Mouse (Mus musculus): ENCODE measurements around the gene Ppwd1. TPM values are rescaled to one million over a fixed set of nuclear protein-coding genes. Genes with fewer than 3 reads are reported as not detected.
A peak's percentile ranks its signal among the peaks of the same experiment; 100 is the strongest.
"Not testable (repeated sequence)": the region's sequence is repeated elsewhere in the genome, so short reads cannot be mapped to it uniquely, and the experiment has no call there.

Ppwd1 gene
- total RNA-seq (2021) = 10 to 100 TPM; 10.2 to 11.6 TPM

DNA sequence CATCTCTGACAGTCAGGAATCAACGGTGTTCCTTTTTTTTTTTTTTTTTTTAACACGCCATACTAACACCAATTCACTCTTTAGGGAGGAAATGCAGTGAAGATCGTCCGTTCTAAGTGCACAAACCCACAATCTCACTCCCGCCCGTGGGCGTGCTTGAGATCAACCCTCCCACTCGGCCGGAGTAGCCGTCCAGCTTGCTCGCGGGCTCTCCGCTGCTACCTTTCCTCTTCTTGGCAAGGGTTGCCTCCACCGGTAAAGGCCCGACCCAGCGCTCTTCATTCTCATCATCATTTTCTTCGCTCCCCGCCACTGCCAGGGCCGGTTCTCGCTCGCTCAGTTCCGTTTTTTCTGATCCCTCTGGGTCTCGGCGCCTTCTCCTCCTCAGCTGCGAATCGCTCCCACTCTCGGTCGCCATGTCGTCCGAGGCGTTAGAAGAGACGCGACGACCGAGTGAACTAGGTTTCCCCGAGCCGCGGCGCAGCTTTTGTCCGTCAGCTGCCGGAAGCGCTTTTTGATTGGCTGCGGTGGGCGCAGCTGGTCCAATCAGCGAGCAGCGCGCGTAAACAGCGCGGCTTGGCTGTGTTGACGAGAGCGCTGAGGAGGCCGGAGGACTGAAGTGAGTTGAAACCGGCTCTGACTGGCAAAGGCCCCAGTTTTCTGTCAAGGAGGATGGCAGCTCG lies at the start of gene Ppwd1, which contains the start of gene Cenpk:
Gene Ppwd1, minus strand, starts transcription at position 460 of the 683 bp plus-strand sequence.
Gene Cenpk, plus strand, starts transcription at position 228 of the 683 bp plus-strand sequence.
- peak; percentile 97 for DNase-seq

DNA sequence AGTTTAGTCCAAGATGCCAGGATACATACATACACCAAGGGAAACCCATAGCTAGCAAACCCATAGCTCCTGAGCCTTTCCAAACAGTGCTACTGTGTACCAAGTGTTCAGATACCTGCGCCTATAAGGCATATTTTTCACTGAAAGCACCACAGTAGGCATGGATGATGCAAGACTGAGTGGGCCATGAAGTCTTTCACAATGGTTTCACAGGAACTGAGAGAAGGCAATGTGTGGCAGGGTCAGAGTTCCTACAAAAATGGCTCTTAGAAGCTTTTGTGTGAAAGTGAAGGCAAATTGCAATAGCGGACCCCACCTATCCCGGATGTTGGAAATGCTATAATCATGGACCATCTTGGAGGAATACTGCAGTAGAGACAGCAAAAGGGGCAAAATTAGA lies 30.4 kb upstream of the Ppwd1 start:
- DNase-seq = no peak

DNA sequence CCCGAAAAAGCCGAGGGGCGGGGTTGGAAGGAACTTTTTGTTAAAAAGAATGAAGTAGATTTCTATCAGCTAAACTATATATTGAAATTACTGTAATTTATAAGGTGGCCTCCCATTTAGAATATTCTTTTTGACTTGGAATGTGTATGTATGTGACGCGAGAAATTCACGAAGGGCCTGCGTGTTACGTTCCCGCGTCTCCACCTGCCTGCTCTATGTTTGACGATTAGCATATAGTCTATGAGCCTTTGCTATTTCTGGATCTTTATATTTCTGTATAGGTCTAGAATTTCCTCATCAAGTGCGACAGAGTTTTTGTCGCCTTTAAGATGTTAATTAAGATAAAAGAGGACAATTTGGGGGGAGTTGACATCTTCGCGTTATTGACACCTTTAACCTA lies 538 bp upstream of the Ppwd1 start:
- DNase-seq = no peak

DNA sequence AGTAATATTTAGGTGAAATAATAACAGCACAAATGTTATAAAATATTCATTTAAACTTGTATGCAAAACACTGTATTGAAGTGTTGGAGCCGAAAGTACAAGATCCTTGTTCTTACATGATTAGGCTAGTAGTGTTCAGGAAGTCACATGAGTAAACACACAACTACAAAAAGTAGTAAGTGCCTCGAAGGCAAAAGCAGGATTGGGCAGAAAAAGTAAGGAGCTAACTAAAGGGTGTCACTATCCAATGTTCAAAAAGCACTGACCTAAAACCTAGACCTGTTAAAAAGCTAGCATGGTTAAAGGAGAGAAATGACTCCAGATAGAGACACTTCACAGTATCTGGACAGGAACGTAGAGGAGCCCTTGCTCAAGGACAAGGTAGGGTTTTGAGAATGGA lies 1.2 kb downstream of the Ppwd1 start:
- no peak for DNase-seq

DNA sequence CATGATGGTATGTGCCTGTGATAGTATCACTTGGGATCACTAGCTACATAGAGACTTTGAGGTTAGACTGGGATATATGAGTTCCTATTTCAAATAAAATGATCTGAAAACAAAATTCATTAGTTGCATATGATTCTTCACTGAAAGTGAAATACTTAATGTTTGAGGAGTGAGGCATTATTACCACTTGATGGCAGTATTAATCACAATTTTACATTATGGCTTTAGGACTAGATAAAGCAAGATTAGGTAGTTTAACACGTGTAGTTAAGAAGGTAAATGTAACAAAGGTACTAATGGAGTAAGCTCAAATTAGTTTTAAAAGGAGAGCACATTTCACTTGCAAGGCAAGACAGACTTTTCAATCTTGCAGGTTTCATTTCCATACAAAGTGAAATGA lies 24.3 kb downstream of the Ppwd1 start:
- DNase-seq = no peak

DNA sequence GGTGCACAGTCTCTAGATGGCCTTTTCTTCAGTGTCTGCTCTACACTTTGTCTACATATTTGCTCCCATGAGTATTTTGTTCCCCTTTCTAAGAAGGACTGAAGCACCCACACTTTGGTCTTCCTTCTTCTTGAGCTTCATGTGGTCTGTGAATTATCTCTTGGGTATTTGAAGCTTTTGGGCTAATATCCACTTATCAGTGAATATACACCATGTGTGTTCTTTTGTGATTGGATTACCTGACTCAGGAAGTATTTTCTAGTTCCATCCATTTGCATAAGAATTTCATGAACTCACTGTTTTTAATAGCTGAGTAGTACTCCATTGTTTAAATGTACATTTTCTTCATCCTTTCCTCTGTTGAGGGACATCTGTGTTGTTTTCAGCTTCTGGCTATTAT lies 32.8 kb downstream of the Ppwd1 start:
- DNase-seq = not testable (repeated sequence)

DNA sequence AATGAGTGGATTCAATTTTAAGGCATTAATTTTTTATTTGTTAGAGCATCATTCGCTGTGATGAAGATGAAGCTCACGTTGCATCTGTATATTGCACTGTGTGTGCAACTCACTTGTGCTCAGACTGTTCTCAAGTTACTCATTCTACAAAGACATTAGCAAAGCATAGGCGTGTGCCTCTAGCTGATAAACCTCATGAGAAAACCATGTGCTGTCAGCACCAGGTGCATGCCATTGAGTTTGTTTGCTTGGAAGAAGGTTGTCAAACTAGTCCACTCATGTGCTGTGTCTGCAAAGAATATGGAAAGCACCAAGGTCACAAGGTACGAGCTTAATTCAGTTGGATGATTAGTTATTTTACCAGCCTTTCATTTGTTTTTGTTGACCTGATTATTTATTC lies 41.3 kb downstream of the Ppwd1 start:
- no peak for DNase-seq

DNA sequence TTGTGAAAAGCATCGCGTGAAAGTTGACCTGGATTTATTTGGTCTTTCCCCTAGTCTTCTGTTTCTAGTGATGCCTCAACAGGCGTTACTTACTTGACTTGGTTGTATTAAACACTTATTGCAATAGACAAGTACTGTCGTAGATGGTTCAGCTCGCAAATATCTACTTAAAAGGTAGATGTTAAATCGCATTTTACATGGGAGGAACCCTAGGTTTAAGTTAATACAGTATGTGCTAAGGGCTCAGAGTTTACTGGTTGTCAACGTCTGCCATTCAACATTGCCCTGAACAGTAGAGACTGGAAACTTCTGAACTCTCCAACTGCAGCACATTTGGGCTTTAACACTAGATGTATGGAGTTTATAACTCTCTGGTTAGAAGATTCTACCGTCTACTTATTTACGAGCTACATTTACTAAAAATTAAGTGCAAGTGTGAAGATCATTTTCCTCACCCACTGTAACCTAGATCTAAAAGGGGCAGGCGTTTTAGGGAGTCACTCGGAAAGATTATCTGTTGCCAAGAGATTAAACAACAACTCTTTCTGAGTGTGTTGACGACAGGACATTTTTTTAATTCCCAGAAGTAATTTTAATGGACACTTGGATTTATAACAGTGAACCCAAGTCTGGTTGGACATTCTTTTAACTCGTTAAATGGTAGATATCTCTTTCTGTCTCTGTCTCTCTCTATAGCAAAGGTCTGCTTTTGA lies 49.3 kb downstream of the Ppwd1 start:
- DNase-seq = no peak

DNA sequence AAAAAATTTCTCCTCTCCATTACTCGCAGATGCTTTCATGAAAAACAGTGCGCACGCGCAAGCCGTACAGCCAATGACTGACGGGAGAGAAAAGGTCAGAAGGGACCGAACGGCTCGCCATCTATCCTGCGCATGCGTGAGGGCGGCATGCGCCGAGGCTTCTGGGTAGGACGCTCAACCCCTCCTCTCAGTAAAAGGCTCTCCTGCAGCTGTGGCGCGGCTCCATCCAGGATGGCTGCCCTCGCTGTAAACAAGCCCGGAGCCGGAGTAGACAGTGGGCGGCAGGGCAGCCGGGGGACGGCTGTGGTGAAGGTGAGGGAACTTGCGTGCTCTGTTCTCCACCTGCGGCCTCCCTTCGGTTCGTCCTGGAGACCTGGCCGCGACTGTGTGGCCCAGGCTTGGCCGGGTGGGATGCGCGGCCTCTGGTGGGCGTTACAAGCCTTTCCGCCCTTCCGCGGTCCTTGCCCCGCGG lies 50.0 kb downstream of the Ppwd1 start, which contains the start of gene Trim23:
Gene Trim23, plus strand, starts transcription at position 148 of the 472 bp plus-strand sequence.
- peak; percentile 98 for DNase-seq

DNA sequence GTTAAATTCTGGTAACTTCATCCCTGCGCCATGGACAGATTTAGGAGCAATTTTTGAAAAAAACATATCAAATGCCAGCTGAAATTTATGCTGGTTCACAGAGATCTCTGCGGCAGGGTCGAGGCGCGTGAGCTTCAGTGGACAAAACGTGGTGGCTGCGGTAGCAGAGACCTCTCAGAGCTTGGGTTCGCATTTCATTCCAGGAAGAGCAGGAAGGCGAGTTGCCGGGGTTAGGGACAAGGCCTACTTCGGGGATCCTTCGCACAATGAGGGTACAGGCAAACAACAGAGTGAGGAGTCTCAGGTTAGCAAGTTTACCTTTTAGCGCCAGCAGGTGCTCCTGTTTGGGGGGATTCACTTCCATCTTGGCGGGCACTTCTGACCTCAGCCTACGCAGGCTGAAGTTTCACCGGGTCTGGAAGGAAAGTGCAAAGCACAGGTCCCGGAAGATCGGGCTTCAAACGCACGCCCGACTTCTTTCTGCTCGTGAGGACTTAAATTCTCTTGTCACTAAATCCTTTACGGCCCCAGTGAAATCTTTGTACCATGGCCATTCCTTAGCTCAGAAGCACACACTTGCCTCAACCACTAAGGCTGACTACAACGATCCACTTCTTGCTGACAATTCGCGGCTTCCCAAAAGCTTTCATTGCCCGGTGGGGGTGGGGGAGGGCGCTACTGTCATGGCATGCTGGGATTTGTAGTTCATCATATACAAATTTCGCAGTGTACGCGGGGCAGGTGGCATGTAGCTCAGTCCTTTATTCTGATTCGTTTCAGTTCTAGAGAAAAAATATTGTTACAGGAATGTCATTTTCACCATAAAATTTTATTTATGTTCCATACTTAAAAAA lies 50.6 kb downstream of the Ppwd1 start, which contains the start of gene Trappc13:
Gene Trappc13, minus strand, starts transcription at position 674 of the 854 bp plus-strand sequence.
- DNase-seq = no peak

DNA sequence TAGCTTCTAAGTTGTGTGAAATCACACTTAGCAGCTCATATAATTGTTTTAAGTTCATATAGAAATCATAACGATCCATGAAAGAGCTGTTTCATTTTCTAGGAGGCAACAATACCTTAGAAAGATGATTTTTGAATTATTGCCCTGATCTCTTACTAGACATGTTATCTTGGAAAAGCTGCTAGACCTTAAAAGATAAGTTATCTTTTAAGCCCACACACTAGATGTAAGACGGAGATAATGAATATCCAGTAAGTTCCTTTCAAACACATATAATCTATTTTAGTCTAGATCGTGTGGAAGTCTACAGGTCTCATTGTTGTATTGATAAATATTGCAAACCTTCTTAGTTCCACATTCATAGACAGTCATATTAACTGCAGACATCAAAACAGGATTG lies 51.8 kb downstream of the Ppwd1 start:
- DNase-seq = no peak

DNA sequence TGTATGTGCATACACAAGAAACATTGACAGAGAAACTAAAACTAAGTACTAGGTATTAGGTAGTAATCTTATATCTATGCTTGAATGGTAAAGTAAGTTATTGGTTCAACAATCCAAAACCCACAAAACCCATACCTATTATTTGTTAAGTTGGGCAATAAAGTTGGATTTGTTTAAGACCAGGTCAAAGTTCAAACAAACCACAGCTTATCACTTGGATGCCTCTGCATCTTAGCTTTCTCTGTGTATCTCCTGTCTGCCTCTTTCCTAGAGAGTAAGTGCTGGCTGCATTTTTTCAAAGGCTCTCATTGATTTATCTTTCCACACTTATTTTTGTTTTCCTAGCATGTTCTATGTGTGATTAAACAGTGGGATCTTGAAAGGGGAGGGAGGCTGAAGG lies 56.1 kb downstream of the Ppwd1 start:
- DNase-seq = no peak

DNA sequence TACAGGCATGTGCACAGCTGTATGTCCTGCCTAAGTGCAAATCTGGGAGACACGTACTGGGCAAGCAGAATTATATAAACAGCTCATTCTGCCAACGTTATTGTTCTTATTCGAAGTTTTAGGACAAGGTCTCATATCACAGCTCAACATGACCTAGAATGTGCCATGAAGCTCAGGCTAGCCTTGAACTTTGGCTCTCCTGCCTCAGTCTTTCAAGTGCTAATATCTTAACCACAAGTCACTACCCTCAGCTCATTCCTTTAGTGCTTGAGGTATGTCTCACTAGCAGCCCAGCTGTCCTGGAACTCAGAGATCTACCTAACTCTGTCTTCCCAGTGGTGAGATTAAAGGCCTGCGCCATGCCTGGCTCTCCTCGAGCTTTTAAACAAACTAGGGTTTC lies 56.9 kb downstream of the Ppwd1 start:
- no peak for DNase-seq

DNA sequence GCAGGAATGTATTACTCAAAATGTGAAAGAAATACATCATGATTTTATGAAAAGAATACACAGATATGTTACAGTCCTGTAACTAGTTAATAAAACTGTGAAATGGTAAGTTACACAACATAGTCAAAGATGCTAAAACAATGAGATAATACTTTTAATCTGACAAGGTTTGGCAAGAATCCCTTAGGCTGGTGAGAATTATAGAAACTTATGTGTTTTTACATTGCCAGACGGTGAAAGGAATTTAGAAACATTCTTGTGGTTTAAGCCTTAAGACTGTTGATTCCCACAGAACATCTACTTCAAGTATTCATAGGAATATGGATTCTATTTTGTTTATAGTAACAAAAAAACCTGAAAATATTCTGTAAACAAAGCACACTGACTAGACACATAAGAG lies 73.0 kb downstream of the Ppwd1 start:
- no peak for DNase-seq

Other genes with a start within 250 kb of the Ppwd1 start
- gene Nln, start 119.2 kb downstream of the Ppwd1 start, total RNA-seq (2021) = 10 to 100 TPM; 27.2 to 30.4 TPM
- gene Sgtb, start 119.1 kb downstream of the Ppwd1 start, total RNA-seq (2021) = 1 to 10 TPM; 1.7 to 1.8 TPM
- 10 to 100 TPM; 35.3 to 35.8 TPM for gene Trappc13, start 50.4 kb downstream of the Ppwd1 start, total RNA-seq (2021)
- gene Trim23, start 50.0 kb downstream of the Ppwd1 start, total RNA-seq (2021) = 10 to 100 TPM; 17.8 to 19.9 TPM
- gene Cenpk, start 232 bp downstream of the Ppwd1 start, total RNA-seq (2021) = 10 to 100 TPM; 10.2 to 13.5 TPM
- gene Adamts6, start 59.0 kb upstream of the Ppwd1 start, total RNA-seq (2021) = 10 to 100 TPM; 19.9 to 21.8 TPM

Data from heart, postnatal 4 days (tissue).